Mouse (Mus musculus) right cerebral cortex, postnatal 14 days (tissue): ENCODE measurements around the gene Cnih4.

ENCODE experiments used
- DNase-seq: peaks from one replicate; pipeline ENCODE4 v3.0.0; 2022

Cnih4 gene

GRCm38 (mm10) chr1:181211920-181212633, 67.6 kb downstream of the Cnih4 start, which contains the start of gene Wdr26:
Gene Wdr26, minus strand, starts transcription at chr1:181212001.
- peak; percentile 82 for DNase-seq

DNA sequence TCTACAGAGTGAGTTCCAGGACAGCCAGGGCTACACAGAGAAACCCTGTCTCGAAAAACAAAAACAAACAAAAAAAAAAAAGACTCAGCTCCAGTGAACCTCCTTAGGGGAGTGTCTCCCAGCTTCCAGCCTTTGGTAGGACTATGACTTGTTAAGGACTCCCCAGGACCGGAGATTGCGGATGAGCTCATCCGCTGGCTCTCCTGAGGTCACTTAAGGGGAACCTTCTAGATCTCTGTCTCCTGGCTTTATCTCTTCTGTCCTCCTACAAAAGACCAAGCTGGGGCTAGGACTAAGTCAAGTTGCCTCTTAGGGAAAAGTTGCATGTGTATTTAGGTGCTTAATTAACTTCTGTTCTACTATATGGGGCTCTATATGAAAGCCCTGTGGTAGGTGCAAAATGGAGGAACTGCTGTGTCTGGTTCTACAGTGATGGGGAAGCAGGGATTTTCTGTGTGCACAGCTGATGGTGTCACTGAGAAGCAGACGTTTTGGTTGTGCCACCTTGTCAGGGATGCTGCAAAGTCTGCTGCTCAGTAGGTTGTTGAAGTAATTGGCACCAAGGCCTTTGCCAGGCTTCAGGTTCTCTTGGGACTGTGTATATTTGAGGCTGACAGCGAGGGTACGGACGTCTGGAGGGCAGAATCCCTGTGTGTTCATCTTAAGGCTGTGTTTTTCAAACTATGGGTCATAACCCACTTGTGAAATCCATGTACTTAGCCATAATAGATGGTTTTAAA, 70.0 kb downstream of the Cnih4 start:
- DNase-seq = no peak

DNA sequence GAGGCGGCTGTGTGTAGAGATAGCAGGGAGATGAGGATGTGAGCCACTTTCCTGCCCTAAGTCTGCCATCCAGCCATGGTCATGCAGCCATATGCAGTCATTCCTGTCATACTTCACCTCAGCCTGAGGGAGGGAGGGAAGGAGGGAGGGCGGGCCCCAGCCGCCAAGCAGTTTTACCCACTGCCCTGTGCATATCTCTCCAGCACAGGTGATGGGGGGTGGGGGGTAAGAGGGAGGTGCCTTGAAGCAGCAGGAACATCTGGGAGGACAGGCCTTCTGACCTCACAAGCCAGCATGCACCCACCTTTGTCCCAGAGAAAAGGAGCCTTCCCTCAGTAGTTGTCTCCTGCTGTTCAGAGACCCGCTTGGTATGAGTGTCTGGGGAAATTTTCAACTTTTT, 71.8 kb downstream of the Cnih4 start:
- no peak for DNase-seq
